In genomic region chr1:186116701-186117488, GRCm38 (mm10) we compare ENCODE assay signal across 7 mouse cellular contexts. TPM values are rescaled to one million over a fixed set of nuclear protein-coding genes. Genes with fewer than 3 reads are reported as not detected.
A peak's percentile ranks its signal among the peaks of the same experiment; 100 is the strongest.
DNase-seq lines count a peak whose midpoint lies in the region; ATAC-seq and TF ChIP-seq lines count a peak whose summit lies in the region.

Gene Lyplal1, minus strand, starts transcription at chr1:186117310.

- 5% methylated on average over 44 of the region's 44 CpGs for WGBS in embryonic facial prominence, embryonic 13.5 days
- 3% methylated on average over 44 of the region's 44 CpGs for WGBS in limb, embryonic 13.5 days
- WGBS in midbrain, embryonic 15.5 days, result 4% methylated on average over 44 of the region's 44 CpGs
- 4% methylated on average over 44 of the region's 44 CpGs for WGBS in spleen, adult 2 months

- no peaks in the 10 kb centered on the region for H3K36me3 ChIP-seq in embryonic facial prominence, embryonic 13.5 days
- no peaks in the 10 kb centered on the region for H3K36me3 ChIP-seq in limb, embryonic 13.5 days
- no peaks in the 10 kb centered on the region for H3K36me3 ChIP-seq in midbrain, embryonic 15.5 days (replicated peaks)
- H3K36me3 ChIP-seq in spleen, adult 2 months (ENCODE audit: control insufficient read depth, insufficient read depth, low read length), result no peaks in the 10 kb centered on the region

- TF ChIP-seq POLR2A in bone marrow macrophage, adult 2 months (IDR thresholded peaks at IDR 0.05; ENCODE audit: borderline replicate concordance, low read depth, low read length), result no peak
- TF ChIP-seq POLR2A in spleen, adult 2 months (IDR thresholded peaks at IDR 0.05; ENCODE audit: low read depth, low read length), result no peak

- no peaks in the 10 kb centered on the region for H3K9me3 ChIP-seq in embryonic facial prominence, embryonic 13.5 days
- H3K9me3 ChIP-seq in limb, embryonic 13.5 days, result no peaks in the 10 kb centered on the region
- H3K9me3 ChIP-seq in midbrain, embryonic 15.5 days, result no peaks in the 10 kb centered on the region

- peak; percentile 87 for ATAC-seq in embryonic facial prominence, embryonic 13.5 days (ENCODE audit: insufficient number of reproducible peaks, insufficient read depth, low FRiP score, low TSS enrichment, low read depth)
- peak; percentile 86 for ATAC-seq in limb, embryonic 13.5 days (ENCODE audit: low FRiP score, low read depth)
- ATAC-seq in midbrain, embryonic 15.5 days (replicated peaks), result peak; percentile 96

- H3K4me3 ChIP-seq in bone marrow macrophage, adult 2 months (ENCODE audit: insufficient read depth, low read length), result peak within 1 kb of the TSS; percentile 81
- peak within 1 kb of the TSS; percentile 73 for H3K4me3 ChIP-seq in embryonic facial prominence, embryonic 13.5 days
- peak within 1 kb of the TSS; percentile 73 for H3K4me3 ChIP-seq in limb, embryonic 13.5 days
- H3K4me3 ChIP-seq in midbrain, embryonic 15.5 days, result peak within 1 kb of the TSS; percentile 60
- H3K4me3 ChIP-seq in spleen, adult 2 months (ENCODE audit: extremely low read depth, insufficient read depth, insufficient read length), result peak within 1 kb of the TSS; percentile 66

- H3K4me1 ChIP-seq in bone marrow macrophage, adult 2 months (ENCODE audit: control insufficient read depth, insufficient read depth, low read length), result 0 out of 2 replicates have a peak, but pooled peaks cover 3% of the 10 kb centered on the region
- H3K4me1 ChIP-seq in embryonic facial prominence, embryonic 13.5 days, result peaks cover 9% of the 10 kb centered on the region; the same call in 1 of the 2 replicates
- H3K4me1 ChIP-seq in limb, embryonic 13.5 days, result peaks cover 9% of the 10 kb centered on the region
- H3K4me1 ChIP-seq in midbrain, embryonic 15.5 days, result peaks cover 4% of the 10 kb centered on the region
- peaks cover 7% of the 10 kb centered on the region; the same call in 1 of the 2 replicates for H3K4me1 ChIP-seq in spleen, adult 2 months (ENCODE audit: control insufficient read depth, insufficient read depth, insufficient read length)

- H3K4me2 ChIP-seq in embryonic facial prominence, embryonic 13.5 days, result peak within 1 kb of the TSS; percentile 85
- H3K4me2 ChIP-seq in limb, embryonic 13.5 days (replicated peaks), result peak within 1 kb of the TSS; percentile 78
- H3K4me2 ChIP-seq in midbrain, embryonic 15.5 days, result peak within 1 kb of the TSS; percentile 57

- no peak within 1 kb of the TSS for H3K27ac ChIP-seq in bone marrow macrophage, adult 2 months (ENCODE audit: insufficient read depth, low read depth, low read length)
- H3K27ac ChIP-seq in embryonic facial prominence, embryonic 13.5 days, result peak within 1 kb of the TSS; percentile 80
- H3K27ac ChIP-seq in limb, embryonic 13.5 days, result peak within 1 kb of the TSS; percentile 61; the same call in 1 of the 2 replicates
- peak within 1 kb of the TSS; percentile 92 for H3K27ac ChIP-seq in midbrain, embryonic 15.5 days
- H3K27ac ChIP-seq in spleen, adult 2 months (ENCODE audit: insufficient read depth, low read length), result no peak within 1 kb of the TSS

- H3K27me3 ChIP-seq in embryonic facial prominence, embryonic 13.5 days, result no peaks in the 10 kb centered on the region
- H3K27me3 ChIP-seq in limb, embryonic 13.5 days, result no peaks in the 10 kb centered on the region
- no peaks in the 10 kb centered on the region for H3K27me3 ChIP-seq in midbrain, embryonic 15.5 days (replicated peaks)
- H3K27me3 ChIP-seq in spleen, adult 2 months (ENCODE audit: control insufficient read depth, insufficient read depth, low read length), result no peaks in the 10 kb centered on the region

- peak; percentile 92 for DNase-seq in heart, adult 8-10 months (ENCODE audit: low spot score)
- peak; percentile 96 for DNase-seq in kidney, adult 9 months
- peak in 1 of 2 experiments; percentile 46 for DNase-seq in spleen, adult 2 months (ENCODE audit: low read depth in 1 of 2, low spot score in 2 of 2)

- peak within 1 kb of the TSS; percentile 87 for H3K9ac ChIP-seq in embryonic facial prominence, embryonic 13.5 days
- H3K9ac ChIP-seq in limb, embryonic 13.5 days, result peak within 1 kb of the TSS; percentile 84
- H3K9ac ChIP-seq in midbrain, embryonic 15.5 days, result peak within 1 kb of the TSS; percentile 76

- no peak for TF ChIP-seq CTCF in bone marrow macrophage, adult 2 months (IDR thresholded peaks at IDR 0.05; ENCODE audit: low read depth, low read length)
- no peak for TF ChIP-seq CTCF in spleen, adult 2 months (IDR thresholded peaks at IDR 0.05; ENCODE audit: extremely low read depth, insufficient read depth, insufficient read length, insufficient replicate concordance)

RNA-seq across cellular contexts. Expression of gene Lyplal1, which starts in this region (rescaled TPM):
- polyA plus RNA-seq in bone marrow macrophage, adult 2 months (2012; ENCODE audit: insufficient read depth, insufficient read length, missing spikeins), result 1.7 and 3.2 TPM in 2 replicates
- 15.9 and 17.1 TPM in 2 replicates for polyA plus RNA-seq in embryonic facial prominence, embryonic 13.5 days (2015; fragmentation: Nextera tagmentation; extraction: Ambion mirVana)
- total RNA-seq in heart, adult 8-10 months (2022), result 1 to 10 TPM; 2.1 to 3.4 (median 2.8) TPM
- polyA plus RNA-seq in limb, embryonic 13.5 days (2015; fragmentation: Nextera tagmentation; extraction: Ambion mirVana), result 15.7 and 16.9 TPM in 2 replicates
- 18.8 and 18.9 TPM in 2 replicates for polyA plus RNA-seq in midbrain, embryonic 15.5 days (2015; fragmentation: Nextera tagmentation; extraction: Ambion mirVana)
- 0.78 and 1.00 TPM in 2 replicates for polyA plus RNA-seq in spleen, adult 2 months (2012; rRNA removed)

Comparison
In these comparisons a context has a peak if more than half of its experiments do, and no peak if none do; other contexts are left out.
1. H3K27ac ChIP-seq: peak in embryonic facial prominence, embryonic 13.5 days (single experiment), limb, embryonic 13.5 days (single experiment) and midbrain, embryonic 15.5 days (single experiment); none in bone marrow macrophage, adult 2 months (single experiment) and spleen, adult 2 months (single experiment).
2. Peak in every context shown above with its lines, with median percentiles within 50 percentile points of each other: H3K4me3 ChIP-seq, ATAC-seq, H3K4me2 ChIP-seq and H3K9ac ChIP-seq.